Mouse (Mus musculus): ENCODE results near the gene Arhgap45.

- TF ChIP-seq POLR2A (IDR thresholded peaks at IDR 0.05; ENCODE audit: insufficient read length, low read depth) (no peak), SRF (IDR thresholded peaks at IDR 0.05; ENCODE audit: control insufficient read depth, insufficient read length, low read depth) (no peak), TCF3 (IDR thresholded peaks at IDR 0.05; ENCODE audit: insufficient read length, low read depth) (no peak), TCF12 (IDR thresholded peaks at IDR 0.05; ENCODE audit: insufficient read depth, poor library complexity, severe bottlenecking) (no peak), CEBPB (IDR thresholded peaks at IDR 0.05; ENCODE audit: insufficient read depth, poor library complexity, severe bottlenecking) (no peak), MAX (IDR thresholded peaks at IDR 0.05; ENCODE audit: low read depth) (no peak), REST (IDR thresholded peaks at IDR 0.05; ENCODE audit: insufficient read depth, insufficient read length) (no peak), E2F4 (IDR thresholded peaks at IDR 0.05; ENCODE audit: insufficient read depth) (no peak), POLR2AphosphoS2 (IDR thresholded peaks at IDR 0.05; ENCODE audit: insufficient read length, low read depth) (no peak), USF1 (IDR thresholded peaks at IDR 0.05; ENCODE audit: low read depth) (no peak), MYOD1 (IDR thresholded peaks at IDR 0.05; ENCODE audit: control insufficient read depth in 1 of 3, insufficient read length in 2 of 3, low read depth in 2 of 3) (no peak), MYOG (IDR thresholded peaks at IDR 0.05; ENCODE audit: control insufficient read depth in 1 of 3, insufficient read depth in 1 of 3, insufficient read length in 2 of 3, low read depth in 2 of 3) (peak in 1 of 3 experiments; percentile 15)
These were observed 56.4 kb downstream of the Arhgap45 start for GRCm38 (mm10) chr10:80072623-80073489.

Measured in myocyte (in vitro differentiated cells).